Mouse (Mus musculus): ENCODE measurements around the gene Spg21. TPM values are rescaled to one million over a fixed set of nuclear protein-coding genes. Genes with fewer than 3 reads are reported as not detected.

Spg21 gene
- total and polyA plus RNA-seq, 3 experiments: 40.4 to 136 (median 43.4) TPM

DNA sequence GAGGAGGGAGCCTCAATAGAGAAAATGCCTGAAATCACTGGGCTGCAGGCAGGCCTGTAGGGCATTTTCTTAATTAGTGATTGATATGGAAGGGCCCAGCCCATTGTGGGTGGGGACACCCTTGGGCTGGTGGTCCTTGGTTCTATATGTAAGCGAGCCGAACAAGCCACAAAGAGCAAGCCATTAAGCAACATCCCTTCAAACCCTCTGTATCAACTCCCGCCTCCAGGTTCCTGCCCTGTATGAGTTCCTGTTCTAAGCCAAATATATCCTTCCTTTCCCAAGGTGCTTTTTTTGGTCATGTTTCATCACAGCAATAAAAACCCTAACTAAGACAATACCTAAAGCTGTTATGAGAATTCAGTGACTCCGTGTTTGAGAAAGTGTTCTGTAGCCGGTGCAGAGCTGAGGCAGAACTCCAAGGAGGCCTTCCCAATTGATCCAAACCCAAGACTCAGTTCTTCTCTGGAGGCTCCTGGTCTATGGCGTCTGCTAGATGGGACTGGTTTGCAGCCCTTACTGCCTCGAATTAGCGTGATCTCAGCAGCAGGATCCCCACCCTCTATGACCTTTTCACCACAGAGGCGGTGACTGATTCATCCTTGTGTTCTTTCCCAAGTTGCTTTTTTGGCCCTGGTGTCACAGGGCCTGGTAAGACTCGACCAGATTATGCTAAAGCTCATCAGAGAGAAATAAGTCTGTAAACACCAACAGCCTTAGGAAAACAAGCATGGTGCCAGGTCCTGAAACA is 64.9 kb downstream of the Spg21 start:
- no peaks in the 10 kb centered on the region for H3K27me3 ChIP-seq (replicated peaks)
- H3K79me2 ChIP-seq (replicated peaks; ENCODE audit: control insufficient read depth, extremely low read depth, insufficient read depth, poor library complexity, severe bottlenecking): no peaks in the 10 kb centered on the region
- H3K9me3 ChIP-seq (replicated peaks; ENCODE audit: low read length): no peaks in the 10 kb centered on the region
- H3K9ac ChIP-seq (ENCODE audit: insufficient read depth, low read depth): no peak overlapping the region
- no peak for TF ChIP-seq CHD1 (IDR thresholded peaks at IDR 0.05; ENCODE audit: low read depth, low read length)
- TF ChIP-seq POLR2AphosphoS2 (IDR thresholded peaks at IDR 0.05; ENCODE audit: low read depth, low read length): no peak
- no peak for TF ChIP-seq ZNF384 (IDR thresholded peaks at IDR 0.05; ENCODE audit: low read depth, low read length)
- TF ChIP-seq USF1 (IDR thresholded peaks at IDR 0.05; ENCODE audit: low read depth, low read length): no peak
- no peak for TF ChIP-seq BHLHE40 (IDR thresholded peaks at IDR 0.05; ENCODE audit: low read depth, low read length)
- TF ChIP-seq USF2 (conservative IDR thresholded peaks at IDR 0.05; ENCODE audit: low read depth, low read length): no peak
- H3K4me2 ChIP-seq (ENCODE audit: insufficient read depth, low read depth, poor library complexity, severe bottlenecking): no peak overlapping the region
- DNase-seq (ENCODE audit: extremely low read depth): no peak
- no peaks in the 10 kb centered on the region for H3K36me3 ChIP-seq (replicated peaks in 1 of 2; ENCODE audit: control insufficient read depth in 1 of 2, insufficient read depth in 1 of 2, low read length in 1 of 2)
- H3K27ac ChIP-seq (ENCODE audit: insufficient read depth, low read depth): no peak overlapping the region
- dilution Hi-C loops (cut with MboI; ENCODE audit: extremely low pct_ligation_motif_present, extremely low pct_unique_long_range_greater_than_20kb, low sequenced_read_pairs) (no loop called here), in situ Hi-C loops (cut with MboI; ENCODE audit: low pct_ligation_motif_present, low pct_unique_long_range_greater_than_20kb, low sequenced_read_pairs) (loop anchor here (10.0 kb wide), 1 partner anchor 129 kb away; no protein-coding TSS in a partner anchor)
- no peak overlapping the region for H3K4me3 ChIP-seq (replicated peaks in 1 of 3; ENCODE audit: low read depth in 2 of 3, low read length in 2 of 3, poor library complexity in 1 of 3)
- H3K4me1 ChIP-seq (ENCODE audit: control insufficient read depth in 1 of 2, insufficient read depth in 2 of 2): peaks cover 0 to 23% of the 10 kb centered on the region in 2 experiments; a peak in 2 of 4 replicates

DNA sequence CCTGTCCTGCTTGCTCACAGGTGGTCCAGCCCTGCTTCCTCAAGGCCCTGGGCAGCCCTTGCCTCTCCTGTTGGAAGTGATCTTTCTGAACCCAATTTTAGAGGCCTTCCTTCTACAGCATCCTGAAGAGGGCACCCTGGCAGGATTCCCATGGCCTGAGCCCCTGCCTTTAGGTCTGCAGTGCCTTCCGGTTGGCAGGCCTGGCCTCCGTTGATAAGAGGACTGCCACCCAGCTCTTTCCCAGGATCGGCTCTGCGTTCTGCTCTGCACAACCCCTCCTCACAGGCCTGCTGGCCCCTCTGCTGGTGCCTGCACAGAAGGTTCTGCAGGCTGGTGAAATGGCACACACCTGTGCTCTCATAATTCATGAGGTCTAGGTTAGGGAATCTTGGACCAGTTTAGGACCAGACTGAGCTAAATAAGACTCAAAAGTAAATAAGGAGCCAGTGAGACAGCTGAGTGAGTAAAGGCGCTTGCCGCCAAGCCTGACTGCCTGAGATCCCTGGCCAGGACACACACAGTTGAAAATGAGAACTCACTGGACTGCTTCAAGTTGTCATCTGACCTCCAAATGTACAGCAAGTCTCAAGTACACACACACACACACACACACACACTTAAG is 67.8 kb downstream of the Spg21 start:
- no peak overlapping the region for H3K27ac ChIP-seq (ENCODE audit: insufficient read depth, low read depth)
- no peak overlapping the region for H3K4me3 ChIP-seq (replicated peaks in 1 of 3; ENCODE audit: low read depth in 2 of 3, low read length in 2 of 3, poor library complexity in 1 of 3)
- dilution Hi-C loops (cut with MboI; ENCODE audit: extremely low pct_ligation_motif_present, extremely low pct_unique_long_range_greater_than_20kb, low sequenced_read_pairs) (no loop called here), in situ Hi-C loops (cut with MboI; ENCODE audit: low pct_ligation_motif_present, low pct_unique_long_range_greater_than_20kb, low sequenced_read_pairs) (loop anchor here (10.0 kb wide), 1 partner anchor 126 kb away; no protein-coding TSS in a partner anchor)
- H3K36me3 ChIP-seq (replicated peaks in 1 of 2; ENCODE audit: control insufficient read depth in 1 of 2, insufficient read depth in 1 of 2, low read length in 1 of 2): no peaks in the 10 kb centered on the region
- TF ChIP-seq BHLHE40 (IDR thresholded peaks at IDR 0.05; ENCODE audit: low read depth, low read length) (no peak), E2F4 (IDR thresholded peaks at IDR 0.05; ENCODE audit: insufficient replicate concordance, low read depth, low read length) (no peak), RAD21 (IDR thresholded peaks at IDR 0.05; ENCODE audit: low read depth, low read length) (no peak), SMC3 (IDR thresholded peaks at IDR 0.05; ENCODE audit: low read depth, low read length) (no peak), IRF4 (IDR thresholded peaks at IDR 0.05; ENCODE audit: low read depth, low read length) (no peak), ZNF384 (IDR thresholded peaks at IDR 0.05; ENCODE audit: low read depth, low read length) (no peak), TCF12 (IDR thresholded peaks at IDR 0.05; ENCODE audit: low read depth, low read length) (no peak), POLR2AphosphoS2 (IDR thresholded peaks at IDR 0.05; ENCODE audit: low read depth, low read length) (no peak), JUND (conservative IDR thresholded peaks at IDR 0.05; ENCODE audit: low read depth, low read length) (no peak), RCOR1 (conservative IDR thresholded peaks at IDR 0.05; ENCODE audit: low read depth, low read length) (no peak), USF2 (conservative IDR thresholded peaks at IDR 0.05; ENCODE audit: low read depth, low read length) (no peak), ZMIZ1 (IDR thresholded peaks at IDR 0.05; ENCODE audit: low read depth, low read length) (no peak)
- no peaks in the 10 kb centered on the region for H3K79me2 ChIP-seq (replicated peaks; ENCODE audit: control insufficient read depth, extremely low read depth, insufficient read depth, poor library complexity, severe bottlenecking)
- no peak for DNase-seq (ENCODE audit: extremely low read depth)
- no peaks in the 10 kb centered on the region for H3K27me3 ChIP-seq (replicated peaks)
- no peak overlapping the region for H3K4me2 ChIP-seq (ENCODE audit: insufficient read depth, low read depth, poor library complexity, severe bottlenecking)
- no peaks in the 10 kb centered on the region for H3K9me3 ChIP-seq (replicated peaks; ENCODE audit: low read length)
- H3K4me1 ChIP-seq (ENCODE audit: control insufficient read depth in 1 of 2, insufficient read depth in 2 of 2): peaks cover 0 to 30% of the 10 kb centered on the region in 2 experiments; a peak in 2 of 4 replicates
- no peak overlapping the region for H3K9ac ChIP-seq (ENCODE audit: insufficient read depth, low read depth)
